Mouse (Mus musculus) erythroblast, embryonic 14.5 days (primary cell): ENCODE data around the gene N4bp1.

Source experiments
- GATA1 ChIP-seq: IDR thresholded peaks from 2 replicates; pipeline ENCODE4 v1.6.1; 2012; ENCODE audit warnings: low read length, inconsistent platforms, mixed read lengths
- TAL1 ChIP-seq: IDR thresholded peaks from 3 replicates; pipeline ENCODE4 v1.6.1; 2012; ENCODE audit warnings: low read length, inconsistent platforms, mixed read lengths

DNA sequence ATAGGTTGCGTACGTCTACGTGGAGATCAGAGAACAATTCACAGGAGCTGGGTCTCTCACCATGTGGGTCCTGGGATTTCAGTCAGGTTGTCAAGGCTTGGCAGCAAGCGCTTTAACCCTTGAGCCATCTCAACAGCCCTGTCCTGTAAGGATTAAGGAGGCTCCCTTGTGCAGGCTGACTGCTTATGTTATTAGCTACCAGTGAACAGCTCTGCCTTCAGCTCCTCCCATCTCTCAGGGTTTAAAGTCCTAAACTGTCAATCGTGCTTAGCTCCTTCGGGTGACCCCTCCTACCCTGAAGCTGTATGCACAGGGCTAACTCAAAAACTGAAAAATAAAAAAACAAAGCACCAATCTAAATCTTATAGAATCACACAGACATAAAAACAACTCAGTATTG, 93.5 kb downstream of the N4bp1 start:
- no peak for TF ChIP-seq GATA1
- no peak for TF ChIP-seq TAL1
